In genomic region chr5:144387851-144388250, GRCm38 (mm10) we compare ENCODE assay signal across 8 mouse cellular contexts. TPM values are rescaled to one million over a fixed set of nuclear protein-coding genes. Genes with fewer than 3 reads are reported as not detected.
DNase-seq lines count a peak whose midpoint lies in the region; ATAC-seq and TF ChIP-seq lines count a peak whose summit lies in the region.

No protein-coding gene starts in this region.

- peaks cover 11% of the 10 kb centered on the region for H3K9me3 ChIP-seq in E14TG2a.4 (ENCODE audit: low read length)
- H3K9me3 ChIP-seq in forebrain, embryonic 15.5 days: no peaks in the 10 kb centered on the region
- H3K9me3 ChIP-seq in kidney, embryonic 14.5 days (ENCODE audit: control insufficient read depth, low read length): 0 out of 2 replicates have a peak, but pooled peaks cover 3% of the 10 kb centered on the region
- peaks cover 2% of the 10 kb centered on the region; the same call in 1 of the 2 replicates for H3K9me3 ChIP-seq in liver, postnatal 0 days (ENCODE audit: low read length)

- no peaks in the 10 kb centered on the region for H3K27me3 ChIP-seq in E14TG2a.4 (ENCODE audit: insufficient read depth, low read length)
- no peaks in the 10 kb centered on the region for H3K27me3 ChIP-seq in forebrain, embryonic 15.5 days
- H3K27me3 ChIP-seq in kidney, embryonic 14.5 days (ENCODE audit: control insufficient read depth, insufficient read depth, low read length): no peaks in the 10 kb centered on the region
- no peaks in the 10 kb centered on the region for H3K27me3 ChIP-seq in liver, postnatal 0 days (ENCODE audit: insufficient read depth, low read length)

- no peak overlapping the region for H3K4me3 ChIP-seq in E14TG2a.4 (replicated peaks; ENCODE audit: low read length)
- no peak overlapping the region for H3K4me3 ChIP-seq in forebrain, embryonic 15.5 days
- H3K4me3 ChIP-seq in kidney, embryonic 14.5 days (ENCODE audit: low read length): no peak overlapping the region
- H3K4me3 ChIP-seq in liver, postnatal 0 days (ENCODE audit: low read depth, low read length): no peak overlapping the region

- peak; percentile 55 for TF ChIP-seq CTCF in E14TG2a.4 (conservative IDR thresholded peaks at IDR 0.05; ENCODE audit: low read length)
- TF ChIP-seq CTCF in liver, postnatal 0 days (IDR thresholded peaks at IDR 0.05; ENCODE audit: low read depth): peak; percentile 73

- TF ChIP-seq EP300 in liver, postnatal 0 days (IDR thresholded peaks at IDR 0.05; ENCODE audit: low read depth): no peak

- peak; percentile 30 for DNase-seq in 416B (ENCODE audit: low read depth)
- peak; percentile 36 for DNase-seq in cerebellum, adult 11 months
- peak; percentile 46 for DNase-seq in liver, postnatal 0 days
- DNase-seq in ovary, postnatal 36 days (ENCODE audit: low spot score): peak; percentile 29

- H3K4me1 ChIP-seq in E14TG2a.4 (replicated peaks; ENCODE audit: low read depth, low read length): peaks cover 8% of the 10 kb centered on the region; the same call in 1 of the 2 replicates
- H3K4me1 ChIP-seq in forebrain, embryonic 15.5 days: no peaks in the 10 kb centered on the region
- no peaks in the 10 kb centered on the region for H3K4me1 ChIP-seq in kidney, embryonic 14.5 days (ENCODE audit: control insufficient read depth, insufficient read depth, low read length)
- no peaks in the 10 kb centered on the region for H3K4me1 ChIP-seq in liver, postnatal 0 days (ENCODE audit: insufficient read depth)

- peak; percentile 60; the same call in 1 of the 2 replicates for ATAC-seq in forebrain, embryonic 15.5 days (replicated peaks)
- ATAC-seq in kidney, embryonic 14.5 days (ENCODE audit: low FRiP score, low TSS enrichment): peak; percentile 73; the same call in 1 of the 2 replicates
- ATAC-seq in liver, postnatal 0 days: peak; percentile 44; the same call in 1 of the 2 replicates
- no peak for ATAC-seq in erythroblast, adult 5-6 weeks (replicated peaks; ENCODE audit: low FRiP score, poor library complexity, severe bottlenecking)

- H3K4me2 ChIP-seq in forebrain, embryonic 15.5 days (replicated peaks): no peak overlapping the region
- no peak overlapping the region for H3K4me2 ChIP-seq in kidney, embryonic 14.5 days (replicated peaks; ENCODE audit: low read depth, low read length)
- no peak overlapping the region for H3K4me2 ChIP-seq in liver, postnatal 0 days (ENCODE audit: low read depth, low read length)

- H3K9ac ChIP-seq in forebrain, embryonic 15.5 days (replicated peaks): no peak overlapping the region
- no peak overlapping the region for H3K9ac ChIP-seq in kidney, embryonic 14.5 days (ENCODE audit: low read depth, low read length)
- H3K9ac ChIP-seq in liver, postnatal 0 days (replicated peaks): no peak overlapping the region

- H3K27ac ChIP-seq in forebrain, embryonic 15.5 days (replicated peaks): no peak overlapping the region
- no peak overlapping the region for H3K27ac ChIP-seq in kidney, embryonic 14.5 days (ENCODE audit: low read depth, low read length)
- H3K27ac ChIP-seq in liver, postnatal 0 days (ENCODE audit: low read depth): no peak overlapping the region

- WGBS in forebrain, embryonic 15.5 days: 7% methylated on average over 6 of the region's 6 CpGs
- 12% methylated on average over 6 of the region's 6 CpGs for WGBS in kidney, embryonic 14.5 days
- WGBS in liver, postnatal 0 days (ENCODE audit: insufficient replicate concordance): 11% methylated on average over 6 of the region's 6 CpGs

- H3K36me3 ChIP-seq in E14TG2a.4 (ENCODE audit: insufficient read depth, low read length): no peaks in the 10 kb centered on the region
- no peaks in the 10 kb centered on the region for H3K36me3 ChIP-seq in forebrain, embryonic 15.5 days
- H3K36me3 ChIP-seq in kidney, embryonic 14.5 days (ENCODE audit: control insufficient read depth, insufficient read depth, low read length): no peaks in the 10 kb centered on the region
- H3K36me3 ChIP-seq in liver, postnatal 0 days (replicated peaks; ENCODE audit: insufficient read depth, low read length): no peaks in the 10 kb centered on the region

RNA-seq across cellular contexts. Expression of gene Baiap2l1, which starts 29.9 kb away (rescaled TPM):
- polyA plus RNA-seq in forebrain, embryonic 15.5 days (2015; fragmentation: Nextera tagmentation; extraction: Ambion mirVana): 1.3 and 1.7 TPM in 2 replicates
- polyA plus RNA-seq in kidney, embryonic 14.5 days (2014; fragmentation: Nextera tagmentation; extraction: Ambion mirVana): 9.0 and 13.2 TPM in 2 replicates
- polyA plus RNA-seq in liver, postnatal 0 days (2015; fragmentation: Nextera tagmentation; extraction: Ambion mirVana): 12.3 and 13.3 TPM in 2 replicates
- not detected in 2 replicates for total RNA-seq in erythroblast, adult 5-6 weeks (2015; ENCODE audit: low replicate concordance)
- total RNA-seq in erythroblast, adult 5-6 weeks (2017; ENCODE audit: low replicate concordance): not detected in 2 replicates
